Mouse (Mus musculus) kidney, adult 9 months (tissue): ENCODE data around the gene Clasp2.
A peak's percentile ranks its signal among the peaks of the same experiment; 100 is the strongest.
"Not testable (repeated sequence)": the region's sequence is repeated elsewhere in the genome, so short reads cannot be mapped to it uniquely, and the experiment has no call there.

Experiments
- DNase-seq: peaks from one replicate; pipeline ENCODE4 v3.0.0; 2022

The Clasp2 gene

DNA sequence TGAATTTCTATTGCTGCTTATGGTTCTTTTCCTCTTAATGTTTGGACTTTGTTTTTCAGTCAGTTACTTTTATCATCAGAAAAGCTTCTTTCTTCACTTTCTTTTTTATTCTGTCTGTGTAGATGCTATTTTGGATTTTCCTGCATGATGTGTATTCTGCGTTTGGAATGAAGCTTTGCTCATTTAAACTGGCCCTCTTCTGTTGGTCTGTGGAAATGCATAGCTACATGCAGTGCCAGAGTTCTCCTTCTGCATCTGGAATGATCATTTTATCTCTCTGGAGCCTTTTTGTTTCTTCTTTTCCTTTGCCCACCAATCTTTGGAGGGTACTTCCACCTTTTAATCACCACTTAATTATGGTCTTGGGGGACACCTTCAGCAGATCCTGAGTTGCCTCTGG is 80.9 kb downstream of the Clasp2 start:
- no peak for DNase-seq

- no peak for DNase-seq
These were observed 87.4 kb downstream of the Clasp2 start for GRCm38 (mm10) chr9:113828719-113829118.

GRCm38 (mm10) chr9:113830219-113830618 is 88.9 kb downstream of the Clasp2 start:
- no peak for DNase-seq

GRCm38 (mm10) chr9:113833481-113833880 is 92.2 kb downstream of the Clasp2 start:
- DNase-seq: no peak

DNA sequence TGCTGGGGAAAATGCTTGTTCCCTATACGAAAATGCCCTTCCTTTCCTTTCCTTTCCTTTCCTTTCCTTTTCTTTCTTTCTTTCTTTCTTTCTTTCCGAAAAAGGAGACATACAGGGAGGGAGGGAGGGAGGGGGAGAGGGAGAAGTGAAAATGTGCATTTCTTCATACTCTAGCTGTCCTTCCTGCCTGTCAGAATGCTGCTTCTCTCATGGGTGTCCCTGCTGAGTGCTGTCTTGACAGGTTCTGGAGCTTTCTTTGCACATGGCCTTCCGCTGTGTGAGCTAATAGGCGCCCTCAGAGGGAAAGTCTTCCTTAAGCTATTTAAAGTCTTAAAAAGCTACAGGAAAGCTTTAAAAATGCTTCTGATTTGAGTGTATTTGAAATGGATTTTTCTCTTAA is 95.7 kb downstream of the Clasp2 start:
- no peak for DNase-seq

- DNase-seq: no peak
These were observed 96.2 kb downstream of the Clasp2 start for GRCm38 (mm10) chr9:113837461-113837860.

- no peak for DNase-seq
These were observed 102.8 kb downstream of the Clasp2 start for GRCm38 (mm10) chr9:113844029-113844428.

DNA sequence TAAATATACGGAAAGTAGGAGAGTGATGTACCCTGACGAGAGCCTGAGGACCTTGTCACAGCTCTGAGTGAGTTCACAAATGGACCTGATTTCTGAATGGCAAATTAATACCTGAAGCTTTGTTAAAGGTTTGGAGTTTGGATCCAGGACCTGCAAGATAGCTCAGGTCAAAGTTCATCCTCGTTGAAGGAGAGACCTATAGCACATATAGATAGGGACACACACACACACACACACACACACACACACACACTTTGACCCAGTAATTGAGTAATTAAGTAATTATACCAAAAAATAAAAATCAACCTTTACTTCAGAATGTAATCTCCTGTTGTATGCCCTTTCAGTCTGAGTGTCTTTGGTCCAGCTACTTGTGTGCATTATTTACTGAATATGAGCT is 114.2 kb downstream of the Clasp2 start:
- DNase-seq: no peak

DNA sequence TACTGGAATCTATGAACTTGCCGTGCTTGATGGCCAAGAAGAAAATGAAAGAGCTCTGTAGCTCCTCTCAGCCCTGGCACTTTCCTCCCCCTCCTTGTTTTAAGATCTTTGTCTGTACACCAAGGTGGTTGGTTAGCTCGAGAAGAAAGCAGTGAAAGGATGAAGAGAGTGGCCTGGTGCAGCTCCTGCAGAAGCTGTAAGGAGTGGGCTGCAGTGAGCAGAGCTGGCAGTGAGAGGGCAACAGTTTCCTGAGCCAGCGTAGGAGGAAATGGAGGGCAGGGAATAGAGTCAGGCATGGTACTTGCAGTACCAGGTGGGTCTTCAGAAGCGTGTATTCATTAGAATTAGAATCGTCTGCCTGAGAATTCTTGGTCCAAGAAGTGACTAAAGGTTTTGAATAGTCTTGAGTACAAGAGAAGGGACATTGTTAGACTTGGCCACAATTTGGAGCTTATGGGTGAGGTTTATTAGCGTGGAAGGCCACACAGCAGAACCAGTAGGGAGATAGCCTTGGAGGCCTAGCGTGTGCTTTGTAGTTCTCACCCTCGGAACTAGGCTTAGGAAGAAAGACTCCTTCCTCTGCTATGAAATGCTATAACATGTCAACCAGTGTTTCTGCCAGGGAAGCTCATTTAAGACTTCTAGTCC is 116.1 kb downstream of the Clasp2 start:
- DNase-seq: no peak

GRCm38 (mm10) chr9:113857929-113858440 is 116.7 kb downstream of the Clasp2 start:
- no peak for DNase-seq

DNA sequence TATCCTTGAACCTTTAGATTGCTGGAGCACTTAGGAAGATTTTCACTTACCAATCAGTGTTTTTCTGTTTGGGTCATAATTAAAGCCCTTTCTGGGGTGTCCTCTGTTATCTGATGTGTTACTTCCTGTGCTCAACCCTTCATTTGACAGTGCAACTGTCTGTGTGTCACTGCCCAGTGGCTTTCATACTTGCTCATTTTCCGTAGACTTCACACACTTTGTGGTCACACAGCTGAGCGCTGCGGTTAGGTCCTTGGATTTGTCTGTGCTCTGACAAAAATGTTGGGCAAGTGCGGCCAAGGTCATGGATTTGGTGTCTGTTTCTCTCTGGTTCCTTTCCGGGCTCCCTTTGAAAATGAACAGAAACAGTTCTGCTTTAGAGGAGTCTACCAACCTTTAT is 118.1 kb downstream of the Clasp2 start:
- DNase-seq: no peak

DNA sequence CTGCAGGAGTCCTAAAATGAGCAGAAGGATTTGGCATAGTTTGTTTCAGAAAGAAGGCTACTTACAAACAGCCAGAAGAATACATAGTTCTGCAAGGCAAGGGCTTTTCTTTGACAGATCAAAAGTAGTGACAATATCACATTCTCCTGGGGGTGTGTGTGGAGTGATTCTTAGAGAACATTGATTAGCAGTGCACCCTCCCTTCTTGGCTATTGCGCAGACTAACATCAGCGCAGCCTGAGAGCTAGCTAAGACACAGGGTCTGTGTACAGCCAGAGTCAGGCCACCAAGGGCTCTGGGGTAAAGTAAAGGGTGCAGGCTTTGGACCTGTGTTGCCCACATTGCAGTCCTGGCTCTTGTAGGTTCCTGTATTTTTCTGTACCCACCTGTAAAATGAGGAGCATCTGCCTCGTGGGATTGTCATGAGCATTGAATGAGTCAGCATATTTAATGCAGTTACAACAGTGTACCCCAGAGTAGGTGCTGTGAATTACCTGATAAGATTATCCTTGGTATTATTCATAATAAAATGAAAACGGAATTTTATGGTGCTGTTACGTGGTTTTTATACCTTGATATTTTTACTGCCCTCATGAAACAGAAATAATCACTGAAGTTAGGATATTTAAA is 122.2 kb downstream of the Clasp2 start:
- no peak for DNase-seq

GRCm38 (mm10) chr9:113867951-113868350 is 126.7 kb downstream of the Clasp2 start:
- DNase-seq: no peak

DNA sequence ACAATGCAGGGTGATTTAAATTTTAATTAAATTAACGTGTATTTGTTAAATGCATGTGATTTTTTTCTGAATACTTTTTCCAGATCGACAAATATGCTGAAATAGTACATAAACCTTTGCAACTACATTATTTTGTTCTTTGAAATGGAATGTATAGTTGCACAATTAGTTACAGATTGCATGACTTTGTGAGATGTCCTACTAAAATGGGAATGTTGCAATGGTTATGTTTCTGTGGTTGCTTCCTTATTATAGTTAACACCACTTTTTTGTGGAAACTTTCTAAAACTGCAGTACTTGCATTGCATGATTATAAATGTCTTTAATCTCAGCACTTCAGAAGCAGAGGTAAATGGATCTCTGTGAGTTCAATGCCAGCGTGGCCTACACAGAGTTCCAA is 153.6 kb downstream of the Clasp2 start:
- no peak for DNase-seq

DNA sequence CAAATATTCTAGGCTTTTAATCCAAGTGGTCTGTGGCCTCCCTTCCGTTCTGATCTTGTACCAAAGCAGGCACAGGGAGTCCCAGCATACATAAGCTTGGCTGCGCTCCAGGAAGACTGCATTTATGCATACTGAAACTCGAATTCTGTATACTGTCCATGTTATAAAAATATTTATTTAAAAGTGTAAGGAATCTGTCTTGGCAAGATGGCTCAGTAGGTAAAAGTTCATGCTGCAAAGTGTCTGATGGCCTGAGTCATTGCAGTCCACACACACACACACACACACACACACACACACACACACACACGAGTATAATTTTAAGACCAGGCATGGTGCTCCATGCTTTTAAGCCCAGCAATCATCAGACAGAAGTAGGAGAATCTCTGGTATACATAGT is 161.9 kb downstream of the Clasp2 start:
- no peak for DNase-seq

- not testable (repeated sequence) for DNase-seq
These were observed 163.0 kb downstream of the Clasp2 start for GRCm38 (mm10) chr9:113904315-113904714.

DNA sequence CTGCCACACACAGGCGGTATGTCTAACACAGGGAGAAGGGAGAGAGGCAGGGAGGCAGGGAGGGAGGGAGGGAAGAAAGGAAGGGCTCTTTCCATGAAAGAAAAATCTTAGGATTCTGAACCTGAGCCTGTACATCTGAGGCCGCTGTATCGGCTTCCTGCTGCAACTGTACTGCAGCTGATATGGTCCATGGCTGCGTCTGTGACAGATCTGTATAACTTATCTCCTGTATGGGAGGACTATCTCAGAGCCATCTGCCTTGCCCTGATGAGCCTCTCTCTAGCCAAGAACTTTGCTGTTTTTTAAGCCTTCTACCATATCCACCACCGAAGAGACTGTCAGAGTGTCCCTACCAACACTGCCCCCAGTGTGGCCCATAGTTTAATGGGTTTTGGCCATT is 174.5 kb downstream of the Clasp2 start:
- DNase-seq: no peak

GRCm38 (mm10) chr9:113922677-113923076 is 181.4 kb downstream of the Clasp2 start:
- no peak for DNase-seq

DNA sequence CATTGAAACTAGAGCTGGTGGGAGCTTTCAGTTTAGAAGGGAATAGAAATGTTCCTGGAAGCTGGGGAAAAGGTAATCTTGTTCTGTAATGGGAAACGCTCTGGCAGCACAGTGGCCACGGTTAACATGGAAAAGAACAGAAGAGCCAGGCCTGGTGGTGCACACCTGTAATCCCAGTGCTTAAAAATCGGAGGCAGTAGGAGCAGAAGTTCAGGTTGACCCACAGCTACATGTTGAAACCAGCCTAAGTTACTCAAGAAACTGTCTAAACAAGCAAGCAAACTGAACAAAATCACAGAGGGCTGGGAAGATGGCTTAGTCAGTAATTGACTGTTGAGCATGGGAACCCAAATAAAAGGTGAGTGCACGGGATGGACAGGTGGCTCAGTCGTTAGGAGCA is 183.6 kb downstream of the Clasp2 start:
- no peak for DNase-seq

DNA sequence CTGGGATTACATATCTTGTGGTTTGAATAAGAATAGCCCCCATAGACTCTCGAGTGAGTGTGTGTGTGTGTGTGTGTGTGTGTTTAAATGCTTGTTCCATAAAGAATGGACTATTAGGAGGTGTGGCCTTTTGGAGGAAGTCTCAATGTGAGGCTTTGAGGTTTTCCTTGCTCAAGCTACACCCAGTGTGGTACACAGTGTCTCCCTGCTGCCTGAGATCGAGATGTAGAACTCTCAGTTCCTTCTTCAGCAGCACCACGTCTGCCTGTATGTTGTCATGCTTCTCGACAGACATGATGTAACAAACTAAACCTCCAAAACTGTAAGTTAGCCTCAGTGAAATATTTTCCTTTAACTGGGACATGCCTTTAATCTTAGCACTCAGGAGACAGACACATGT is 187.3 kb downstream of the Clasp2 start:
- no peak for DNase-seq

DNA sequence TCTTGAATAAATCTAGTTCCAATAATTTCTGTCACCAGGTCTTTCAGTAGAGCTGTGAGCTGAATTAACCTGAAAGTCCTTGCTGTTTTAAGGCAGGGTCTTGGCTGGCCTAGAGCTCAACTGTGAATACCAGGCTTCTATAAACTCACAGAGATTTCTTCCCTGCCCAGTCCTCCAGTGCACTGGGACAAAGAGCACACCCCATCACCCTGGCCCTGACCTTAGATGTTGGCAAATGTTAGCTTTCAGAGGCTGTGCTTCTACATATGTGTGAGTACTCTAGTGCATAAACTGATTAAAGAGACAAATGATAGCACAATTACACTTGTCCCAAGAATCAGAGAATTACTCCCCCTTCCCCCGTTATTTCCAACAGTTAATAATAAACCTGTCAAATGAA is 188.4 kb downstream of the Clasp2 start:
- no peak for DNase-seq

DNA sequence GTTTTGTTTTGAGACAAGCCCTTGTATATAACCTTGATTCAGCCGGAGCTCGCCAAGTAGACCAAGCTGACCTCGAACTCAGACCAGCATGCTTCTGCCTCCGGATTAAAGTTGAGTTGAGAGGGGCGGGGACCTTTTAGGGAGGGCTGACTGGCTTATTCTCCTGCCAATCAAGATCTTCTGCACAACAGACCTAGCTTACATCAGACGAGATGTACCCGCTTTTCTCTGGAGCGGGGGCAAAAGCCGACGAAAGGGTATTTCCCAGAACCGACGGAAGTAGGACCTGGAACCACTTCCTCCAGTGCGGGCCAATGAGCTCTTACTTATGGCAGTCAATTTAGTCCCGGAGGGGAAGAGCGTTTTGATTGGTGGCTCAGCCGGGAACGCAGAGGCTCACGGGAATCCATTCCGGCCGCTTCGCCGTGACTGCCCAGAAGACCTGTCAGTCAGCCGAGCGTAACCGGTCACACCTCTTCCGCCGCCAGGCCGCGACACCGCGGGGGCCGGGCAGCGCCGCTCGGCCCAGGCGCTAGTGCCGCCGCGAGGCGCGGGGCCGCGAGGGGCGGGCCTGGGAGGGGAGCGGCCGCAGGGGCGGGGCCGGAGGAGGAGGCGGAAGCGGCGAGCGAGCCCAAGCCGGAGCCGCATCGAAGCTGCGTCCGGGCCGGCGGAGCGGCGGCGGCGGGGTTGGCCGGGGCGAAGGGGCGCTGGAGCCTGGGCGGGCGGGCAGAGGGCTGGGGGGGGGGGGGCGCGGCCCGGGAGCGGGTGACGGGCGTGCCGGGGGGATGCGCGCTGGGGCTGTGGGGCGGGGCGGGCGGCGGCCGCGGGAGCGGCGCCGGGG is 189.5 kb downstream of the Clasp2 start, which contains the start of gene Ubp1:
Gene Ubp1 (plus strand): TSS at position 401 of the 841 bp plus-strand sequence.
- DNase-seq: peak; percentile 99

DNA sequence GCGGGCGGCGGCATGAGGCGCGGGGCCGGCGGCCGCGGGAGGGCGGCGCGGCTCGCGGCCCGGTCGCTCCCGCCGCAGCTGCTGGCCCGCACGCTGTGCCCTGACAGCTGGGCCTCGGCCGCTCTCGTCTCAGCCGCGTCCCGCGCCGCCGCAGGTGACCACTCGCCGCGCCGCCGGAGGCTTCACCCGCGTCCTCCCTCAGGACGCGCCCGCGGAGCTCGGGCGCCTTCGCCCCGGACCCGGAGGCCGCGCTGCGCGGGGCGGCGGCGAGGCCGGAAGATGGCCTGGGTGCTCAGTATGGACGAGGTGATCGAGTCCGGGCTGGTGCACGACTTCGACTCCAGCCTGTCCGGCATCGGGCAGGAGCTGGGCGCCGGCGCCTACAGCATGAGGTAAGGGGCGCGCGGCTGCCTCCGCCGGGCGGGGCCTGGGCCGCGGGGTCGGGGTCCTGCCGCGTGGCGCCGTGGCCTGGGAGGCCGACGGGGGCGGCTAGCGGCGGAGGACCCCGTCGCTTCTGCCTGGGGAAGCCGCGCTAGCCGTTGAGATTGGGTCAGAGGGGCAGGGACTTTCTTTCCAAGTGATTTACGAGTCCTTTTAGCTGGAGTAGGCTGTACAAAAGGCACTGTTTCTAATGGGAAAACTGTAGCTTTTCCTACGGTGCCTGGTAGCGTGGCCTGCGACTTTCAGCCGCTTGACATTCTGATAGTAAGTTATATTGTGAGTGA is 190.3 kb downstream of the Clasp2 start:
- DNase-seq: peak; percentile 31
